Mouse (Mus musculus): ENCODE data around the gene Gdf15.

DNA sequence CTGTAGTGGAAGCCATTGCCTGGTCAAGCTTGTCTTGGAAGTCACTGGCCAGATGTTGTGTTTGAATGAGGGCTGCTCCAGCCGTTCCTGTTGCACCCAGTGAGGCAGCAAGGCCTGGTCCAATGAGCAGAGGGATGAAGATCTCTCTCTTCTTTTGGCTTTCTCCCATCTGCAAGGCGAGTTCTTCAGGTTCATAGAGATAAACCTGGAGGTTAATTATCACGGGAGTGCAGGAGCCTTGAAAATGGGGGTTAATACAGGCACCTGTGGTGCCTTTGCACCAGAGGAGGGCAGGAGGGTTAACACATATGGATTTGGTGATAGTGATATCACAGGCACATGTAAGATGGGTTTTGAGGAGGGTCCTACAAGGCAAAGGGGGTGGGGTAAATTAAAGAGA is 10.0 kb downstream of the Gdf15 start:
- TF ChIP-seq CTCF (IDR thresholded peaks at IDR 0.05; ENCODE audit: low read depth, low read length) (no peak), POLR2A (IDR thresholded peaks at IDR 0.05; ENCODE audit: extremely low read depth, insufficient read depth, low read length) (no peak)

Data from liver, adult 2 months (tissue).